Mouse (Mus musculus): ENCODE data around the gene Mgat4a. TPM values are rescaled to one million over a fixed set of nuclear protein-coding genes. Genes with fewer than 3 reads are reported as not detected.

Mgat4a gene
- total RNA-seq (2023): 10 to 100 TPM; 21.3 to 22.6 TPM

DNA sequence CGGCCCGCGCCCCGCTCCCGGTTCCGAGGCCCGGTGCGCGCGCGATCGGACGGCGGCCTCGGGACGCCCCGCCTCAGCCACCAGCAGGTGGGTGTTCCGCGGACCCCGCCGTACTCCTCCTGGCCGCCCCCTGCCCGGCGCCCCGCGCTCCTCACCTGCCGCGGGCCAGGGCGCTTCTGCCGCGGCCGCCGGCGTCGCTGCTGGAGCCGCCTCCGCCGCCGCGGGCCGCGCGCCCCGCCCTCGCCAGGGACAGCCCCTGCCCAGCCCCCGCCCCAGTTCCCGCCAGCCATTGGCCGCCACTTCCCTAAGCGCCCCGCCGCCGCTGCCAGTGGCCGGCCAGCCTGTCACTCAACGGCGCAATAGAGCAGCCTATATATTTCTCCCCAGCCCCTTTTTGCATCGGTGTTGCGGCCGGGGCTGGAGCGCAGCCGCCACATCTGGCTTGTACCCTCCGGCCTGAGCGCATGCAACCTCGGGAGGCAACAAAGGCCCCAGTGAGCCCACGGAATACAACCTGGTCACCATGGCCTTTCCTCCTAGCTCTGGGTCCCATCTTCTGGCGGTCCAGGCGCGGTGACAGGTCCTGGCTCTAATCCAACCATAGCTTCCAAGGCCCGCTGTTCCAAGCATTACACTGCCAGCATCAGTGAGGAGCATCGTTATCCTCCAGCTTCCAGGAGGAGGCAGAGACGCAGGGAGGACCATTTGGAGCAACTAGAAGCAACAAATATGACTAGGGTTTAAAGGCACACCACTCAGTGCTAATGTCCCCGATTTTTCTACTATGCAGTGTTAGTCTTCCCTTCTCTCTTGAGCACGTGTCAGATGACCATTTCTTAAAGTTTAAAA lies at the start of gene Mgat4a:
TSS of gene Mgat4a (minus strand) at position 207 of the 849 bp plus-strand sequence.

DNA sequence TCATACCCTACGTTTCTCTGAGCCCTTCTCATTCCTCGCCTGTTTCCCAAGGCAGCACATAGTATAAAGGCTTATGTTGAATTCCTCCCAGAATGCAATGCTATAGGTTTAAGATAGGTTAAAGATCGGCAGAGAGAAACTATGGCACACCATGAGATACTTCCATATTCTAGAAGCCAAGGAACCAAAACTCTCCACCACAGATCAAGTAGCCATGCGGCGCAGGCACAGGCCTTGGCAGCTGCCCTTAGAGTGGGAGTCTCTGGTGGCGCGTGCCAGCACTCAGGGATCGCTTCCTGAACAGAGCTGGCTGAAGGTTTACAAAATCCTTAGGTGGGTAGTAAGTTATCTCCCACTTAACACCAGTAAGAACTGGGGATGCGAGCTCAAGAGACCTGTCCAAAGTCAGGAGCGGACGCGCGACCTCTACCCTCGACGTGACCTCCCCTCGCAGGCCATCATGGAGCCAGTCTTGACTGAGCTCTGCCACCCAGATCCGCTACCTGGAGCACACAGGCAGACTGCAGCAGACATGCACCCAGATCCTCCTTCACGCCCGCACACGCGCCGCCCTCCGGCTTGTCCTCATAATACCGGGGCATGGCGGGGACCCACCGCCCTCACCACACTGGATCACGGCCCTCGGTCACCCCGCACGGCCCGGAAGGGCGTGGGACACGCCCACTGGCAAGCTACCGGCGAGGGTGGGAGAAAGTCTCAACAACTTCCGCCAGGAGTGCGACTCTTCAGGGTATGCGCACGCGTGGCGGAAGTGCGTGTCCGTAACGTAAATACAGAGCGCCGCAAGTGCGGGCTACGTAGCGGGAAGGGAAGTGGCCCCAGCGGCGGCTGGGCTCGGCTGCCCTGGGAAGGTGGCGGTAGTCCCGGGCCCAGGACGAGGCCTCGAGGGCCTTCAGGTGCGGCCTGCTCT lies 111.2 kb downstream of the Mgat4a start, which contains the start of the genes Coa5 and Unc50:
TSS of gene Coa5 (minus strand) at position 738 of the 931 bp plus-strand sequence.
TSS of gene Unc50 (plus strand) at position 774 of the 931 bp plus-strand sequence.

Other genes with a start within 250 kb of the Mgat4a start
- gene Inpp4a, start 241.2 kb downstream of the Mgat4a start, total RNA-seq (2023): 100 to 1,000 TPM; 146 to 163 TPM
- 10 to 100 TPM; 26.6 to 30.2 TPM for gene Coa5, start 110.9 kb downstream of the Mgat4a start, total RNA-seq (2023)
- gene Unc50, start 110.9 kb downstream of the Mgat4a start, total RNA-seq (2023): 10 to 100 TPM; 31.6 to 33.1 TPM
- gene 2010300C02Rik, start 179.1 kb upstream of the Mgat4a start, total RNA-seq (2023): under 1 TPM; 0.09 TPM